Mouse (Mus musculus) MEL (cell line): ENCODE measurements around the gene Ankrd34a. TPM values are rescaled to one million over a fixed set of nuclear protein-coding genes. Genes with fewer than 3 reads are reported as not detected.
A peak's percentile ranks its signal among the peaks of the same experiment; 100 is the strongest.

Experiments
- DNase-seq: peaks from one replicate; pipeline ENCODE4 v3.0.0; 2011; ENCODE audit warnings: low read depth, low spot score
- H3K27ac ChIP-seq: 2 replicates; pipeline ENCODE4 v1.5.1; 2012; ENCODE audit warnings: low read depth, mild to moderate bottlenecking, control low read depth, low read length, moderate library complexity; ENCODE audit not compliant: control insufficient read depth
- H3K27me3 ChIP-seq, 2 experiments: fragments of 150-350 bp in 1 of 2; sonication (generic) in 1 of 2; 2 replicates each; pipeline ENCODE4 v1.6.1; 2012; ENCODE audit warnings: low read length in 2 of 2, mild to moderate bottlenecking in 2 of 2, improper control_type of control experiment in 1 of 2, moderate library complexity in 1 of 2; ENCODE audit not compliant: insufficient read depth in 2 of 2, control insufficient read depth in 1 of 2
- H3K36me3 ChIP-seq, 2 experiments: 2 replicates each; pipeline ENCODE4 v1.6.1; 2012 to 2014; ENCODE audit warnings: low read length in 2 of 2, improper control_type of control experiment in 1 of 2, inconsistent platforms in 1 of 2, mild to moderate bottlenecking in 1 of 2; ENCODE audit not compliant: insufficient read depth in 2 of 2, control insufficient read depth in 1 of 2
- H3K4me1 ChIP-seq, 2 experiments: fragments of 150-350 bp in 1 of 2; sonication (generic) in 1 of 2; 2 replicates each; pipeline ENCODE4 v1.6.1; 2012; ENCODE audit warnings: low read length in 2 of 2, improper control_type of control experiment in 1 of 2, mild to moderate bottlenecking in 1 of 2; ENCODE audit not compliant: insufficient read depth in 2 of 2, control insufficient read depth in 1 of 2
- H3K4me3 ChIP-seq, 2 experiments: fragments of 150-350 bp in 1 of 2; sonication (generic) in 1 of 2; 2 replicates each; pipeline ENCODE4 v1.5.1; 2012; ENCODE audit warnings: low read depth in 2 of 2, low read length in 2 of 2, mild to moderate bottlenecking in 2 of 2, moderate library complexity in 2 of 2, control low read depth in 1 of 2, improper control_type of control experiment in 1 of 2; ENCODE audit not compliant: control insufficient read depth in 1 of 2, insufficient read depth in 1 of 2
- H3K79me2 ChIP-seq: 2 replicates; pipeline ENCODE4 v1.6.1; 2012; ENCODE audit warnings: mild to moderate bottlenecking, low read length, moderate library complexity; ENCODE audit not compliant: control insufficient read depth, poor library complexity, insufficient read depth
- H3K9ac ChIP-seq: 2 replicates; pipeline ENCODE4 v1.6.1; 2012; ENCODE audit warnings: low read depth, mild to moderate bottlenecking, control low read depth, low read length, moderate library complexity; ENCODE audit not compliant: control insufficient read depth, poor library complexity, severe bottlenecking
- H3K9me3 ChIP-seq: fragments of 150-350 bp; sonication (generic); replicated peaks from 2 replicates; pipeline ENCODE4 v1.6.1; 2012; ENCODE audit warnings: mild to moderate bottlenecking, low read length, improper control_type of control experiment, moderate library complexity; ENCODE audit not compliant: insufficient read depth
- BHLHE40 ChIP-seq: IDR thresholded peaks from 2 replicates; pipeline ENCODE4 v1.6.1; 2012; ENCODE audit warnings: low read depth, mild to moderate bottlenecking, inconsistent platforms, low read length, improper control_type of control experiment, borderline replicate concordance
- EP300 ChIP-seq, 2 experiments: IDR thresholded peaks; 2 replicates each; pipeline ENCODE4 v1.6.1; 2011; ENCODE audit warnings: improper control_type of control experiment in 2 of 2, low read length in 2 of 2, low read depth in 1 of 2, mild to moderate bottlenecking in 1 of 2
- GABPA ChIP-seq: IDR thresholded peaks from 2 replicates; pipeline ENCODE4 v1.6.1; 2012; ENCODE audit warnings: low read depth, mild to moderate bottlenecking, inconsistent platforms, low read length, improper control_type of control experiment, moderate library complexity
- KAT2A ChIP-seq: conservative IDR thresholded peaks from 2 replicates; pipeline ENCODE4 v1.6.1; 2012; ENCODE audit warnings: low read depth, low read length, improper control_type of control experiment, inconsistent platforms
- MAFK ChIP-seq: IDR thresholded peaks from 2 replicates; pipeline ENCODE4 v1.6.1; 2011; ENCODE audit warnings: low read depth, mild to moderate bottlenecking, low read length, improper control_type of control experiment, borderline replicate concordance
- MEF2A ChIP-seq: IDR thresholded peaks from 2 replicates; pipeline ENCODE4 v1.6.1; 2014; ENCODE audit warnings: low read depth, mild to moderate bottlenecking, inconsistent platforms, low read length, improper control_type of control experiment; ENCODE audit not compliant: poor library complexity, insufficient replicate concordance, severe bottlenecking; ENCODE audit errors: extremely low read depth
- NELFE ChIP-seq: IDR thresholded peaks from 2 replicates; pipeline ENCODE4 v1.6.1; 2011; ENCODE audit warnings: low read depth, low read length, improper control_type of control experiment
- POLR2AphosphoS2 ChIP-seq: IDR thresholded peaks from 2 replicates; pipeline ENCODE4 v1.6.1; 2011; ENCODE audit warnings: low read length, improper control_type of control experiment
- POLR2AphosphoS5 ChIP-seq: IDR thresholded peaks from 2 replicates; pipeline ENCODE4 v1.6.1; 2012; ENCODE audit warnings: low read depth, borderline replicate concordance, mild to moderate bottlenecking, inconsistent platforms, low read length, moderate library complexity, mixed read lengths
- RAD21 ChIP-seq: IDR thresholded peaks from 2 replicates; pipeline ENCODE4 v1.6.1; 2011; ENCODE audit warnings: mild to moderate bottlenecking, low read depth, low read length, improper control_type of control experiment
- RCOR1 ChIP-seq: IDR thresholded peaks from 2 replicates; pipeline ENCODE4 v1.6.1; 2012; ENCODE audit warnings: low read depth, mild to moderate bottlenecking, inconsistent platforms, low read length, improper control_type of control experiment
- TAL1 ChIP-seq: IDR thresholded peaks from 2 replicates; pipeline ENCODE4 v1.6.1; 2012; ENCODE audit warnings: mild to moderate bottlenecking, inconsistent platforms, low read length, moderate library complexity, mixed read lengths
- ZC3H11A ChIP-seq: IDR thresholded peaks from 2 replicates; pipeline ENCODE4 v1.6.1; 2012; ENCODE audit warnings: low read depth, mild to moderate bottlenecking, inconsistent platforms, low read length, improper control_type of control experiment
- ZNF384 ChIP-seq: IDR thresholded peaks from 2 replicates; pipeline ENCODE4 v1.6.1; 2012; ENCODE audit warnings: low read depth, mild to moderate bottlenecking, inconsistent platforms, low read length, improper control_type of control experiment
- polyA plus RNA-seq, 2 experiments: library from polyadenylated mRNA; stranded (reverse) in 1 of 2; unstranded in 1 of 2; fragments of >175 nt in 1 of 2; fragments of >200 nt in 1 of 2; gene quantifications; 2 replicates each; pipeline versions ENCODE4 v1.2.1 to v1.2.4; 2012; ENCODE audit warnings: low replicate concordance in 2 of 2, low read depth in 1 of 2; ENCODE audit not compliant: insufficient read length in 2 of 2, insufficient read depth in 1 of 2, missing spikeins in 1 of 2
- total RNA-seq: library from RNA; depleted of rRNA; stranded (reverse); fragments of 300-350 nt; gene quantifications from 2 replicates; pipeline ENCODE4 v1.2.3, GENCODE M21; 2012

The Ankrd34a gene
- total and polyA plus RNA-seq, 3 experiments, result 0.15 to 0.78 TPM; not detected in 1

DNA sequence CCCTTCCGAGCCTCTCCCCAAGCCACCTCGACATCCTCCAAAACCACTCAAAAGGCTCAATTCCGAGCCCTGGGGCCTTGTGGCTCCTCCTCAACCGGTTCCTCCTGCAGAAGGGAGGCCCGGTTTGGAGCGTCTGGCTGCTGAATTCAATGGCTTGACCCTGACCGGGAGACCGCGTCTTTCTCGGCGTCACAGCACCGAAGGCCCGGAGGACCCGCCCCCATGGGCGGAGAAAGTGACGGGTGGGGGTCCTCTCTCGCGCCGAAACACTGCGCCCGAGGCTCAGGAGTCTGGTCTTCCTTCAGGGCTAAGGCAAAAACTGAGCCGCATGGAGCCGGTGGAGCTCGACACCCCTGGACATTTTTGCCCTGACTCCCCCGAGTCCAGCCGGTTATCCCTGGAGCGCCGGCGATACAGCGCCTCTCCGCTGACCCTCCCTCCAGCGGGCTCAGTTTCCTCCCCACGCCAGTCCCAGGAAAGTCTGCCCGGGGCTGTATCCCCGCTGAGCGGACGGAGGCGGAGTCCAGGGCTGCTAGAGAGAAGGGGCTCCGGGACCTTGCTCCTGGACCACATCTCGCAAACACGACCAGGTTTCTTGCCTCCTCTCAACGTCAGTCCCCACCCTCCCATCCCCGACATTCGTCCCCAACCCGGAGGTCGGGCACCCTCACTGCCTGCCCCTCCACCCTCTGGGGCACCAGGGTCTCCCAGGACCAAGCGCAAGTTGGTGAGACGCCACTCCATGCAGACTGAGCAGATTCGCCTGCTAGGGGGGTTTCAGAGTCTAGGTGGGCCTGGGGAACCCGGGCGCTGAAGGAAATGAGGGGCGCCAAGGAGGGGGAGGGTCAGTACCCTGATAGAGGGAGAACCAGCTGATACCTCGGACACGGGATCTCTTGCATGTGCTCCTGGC lies 2.0 kb downstream of the Ankrd34a start:
- Histone ChIP-seq H3K79me2 (peaks cover 3% of the 10 kb centered on the region; the same call in 1 of the 2 replicates), H3K4me1 (peaks cover 8 to 12% of the 10 kb centered on the region in 2 experiments), H3K9ac (peak overlapping the region; percentile 37), H3K4me3 (peak overlapping the region; percentile 38 to 45; a peak in 3 of 4 replicates), H3K27me3 (no peaks in the 10 kb centered on the region), H3K9me3 (no peaks in the 10 kb centered on the region), H3K27ac (no peak overlapping the region), H3K36me3 (peaks cover 0 to 7% of the 10 kb centered on the region in 2 experiments; a peak in 2 of 4 replicates)
- TF ChIP-seq NELFE (no peak), RAD21 (no peak), POLR2AphosphoS5 (no peak), GABPA (no peak), MEF2A (no peak), MAFK (no peak), KAT2A (no peak), POLR2AphosphoS2 (no peak), TAL1 (no peak)
- peak; percentile 28 for DNase-seq

DNA sequence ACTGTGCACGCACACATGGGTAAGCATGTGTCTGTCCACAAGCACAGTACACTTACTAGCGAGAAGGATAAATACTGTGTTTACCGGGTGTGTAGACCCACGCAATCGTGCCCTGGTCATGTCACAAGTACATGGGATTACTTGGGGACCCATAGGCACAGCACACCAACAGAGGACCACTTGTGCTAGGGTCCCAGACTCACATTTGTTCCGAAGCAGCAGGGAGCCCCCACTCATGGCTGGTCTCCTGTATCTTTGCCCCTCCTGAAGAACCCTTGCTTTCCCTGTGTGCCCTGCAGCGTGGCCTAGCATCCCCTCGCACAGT lies 2.6 kb downstream of the Ankrd34a start:
- H3K9ac ChIP-seq, result no peak overlapping the region
- H3K9me3 ChIP-seq, result no peaks in the 10 kb centered on the region
- H3K27me3 ChIP-seq, result no peaks in the 10 kb centered on the region
- H3K4me3 ChIP-seq, result no peak overlapping the region
- peaks cover 1% of the 10 kb centered on the region; the same call in 1 of the 2 replicates for H3K79me2 ChIP-seq
- peaks cover 0 to 7% of the 10 kb centered on the region in 2 experiments; a peak in 2 of 4 replicates for H3K36me3 ChIP-seq
- TF ChIP-seq ZNF384 (no peak), EP300 (IDR thresholded peaks at IDR 0.05; ENCODE audit: low read depth in 1 of 2, low read length in 2 of 2) (no peak), KAT2A (no peak), BHLHE40 (no peak), ZC3H11A (no peak), RCOR1 (no peak), MAFK (no peak)
- TF ChIP-seq, all 39 proteins: peak for 0
- no peak for DNase-seq
- peaks cover 8 to 12% of the 10 kb centered on the region in 2 experiments for H3K4me1 ChIP-seq
- H3K27ac ChIP-seq, result no peak overlapping the region
